Mouse (Mus musculus) adrenal gland, postnatal 14 days (tissue): Measurements from ENCODE around the gene Pcnx. TPM values are rescaled to one million over a fixed set of nuclear protein-coding genes. Genes with fewer than 3 reads are reported as not detected.

Source experiments
- DNase-seq: peaks from one replicate; pipeline ENCODE4 v3.0.0; 2021; ENCODE audit warnings: mixed read lengths
- long read RNA-seq, 2 experiments: library from polyadenylated mRNA; stranded (forward); transcript quantifications; one replicate each; pipeline ENCODE4 v2.0.0; 2021
- total RNA-seq: library from RNA; stranded (reverse); gene quantifications from 2 replicates; pipeline ENCODE4 v1.2.3, GENCODE M21; 2021

Gene Pcnx
- 57.7 and 60.7 TPM in 2 replicates for total RNA-seq
- long read RNA-seq, experiment 1, partial matches to known transcripts = 5 of 6 reads
- long read RNA-seq, experiment 1, other reads (novel, unspliced or antisense) = 1 of 6 reads
- long read RNA-seq, experiment 2, partial matches to known transcripts = 5 of 5 reads
- long read RNA-seq, experiment 2, other reads (novel, unspliced or antisense) = 0 of 5 reads

GRCm38 (mm10) chr12:81859351-81860307 is at the start of gene Pcnx:
Pcnx (plus strand) TSS chr12:81860023.
- DNase-seq = peak; percentile 95

GRCm38 (mm10) chr12:81810417-81810816 is 49.4 kb upstream of the Pcnx start:
- DNase-seq = no peak

GRCm38 (mm10) chr12:81814742-81815141 is 45.1 kb upstream of the Pcnx start:
- DNase-seq = no peak

- DNase-seq = peak; percentile 25
Observed at GRCm38 (mm10) chr12:81816330-81817125, 43.3 kb upstream of the Pcnx start.

GRCm38 (mm10) chr12:81817126-81817505 is 42.7 kb upstream of the Pcnx start:
- peak; percentile 64 for DNase-seq

- no peak for DNase-seq
Observed at GRCm38 (mm10) chr12:81820700-81821099, 39.1 kb upstream of the Pcnx start.

- DNase-seq = peak; percentile 28
Observed at GRCm38 (mm10) chr12:81822176-81822575, 37.6 kb upstream of the Pcnx start.

GRCm38 (mm10) chr12:81822778-81823480 is 36.9 kb upstream of the Pcnx start:
- DNase-seq = no peak

GRCm38 (mm10) chr12:81828355-81828754 is 31.5 kb upstream of the Pcnx start:
- no peak for DNase-seq

- no peak for DNase-seq
Observed at GRCm38 (mm10) chr12:81832039-81832738, 27.6 kb upstream of the Pcnx start.

GRCm38 (mm10) chr12:81833094-81833493 is 26.7 kb upstream of the Pcnx start:
- DNase-seq = no peak

GRCm38 (mm10) chr12:81836162-81836561 is 23.7 kb upstream of the Pcnx start:
- peak; percentile 9 for DNase-seq

GRCm38 (mm10) chr12:81837463-81837862 is 22.4 kb upstream of the Pcnx start:
- no peak for DNase-seq

- DNase-seq = no peak
Observed at GRCm38 (mm10) chr12:81839663-81840062, 20.2 kb upstream of the Pcnx start.

GRCm38 (mm10) chr12:81841046-81841445 is 18.8 kb upstream of the Pcnx start:
- peak; percentile 8 for DNase-seq

GRCm38 (mm10) chr12:81843501-81843900 is 16.3 kb upstream of the Pcnx start:
- DNase-seq = peak; percentile 41

GRCm38 (mm10) chr12:81844572-81844971 is 15.3 kb upstream of the Pcnx start:
- DNase-seq = no peak

GRCm38 (mm10) chr12:81844981-81845380 is 14.8 kb upstream of the Pcnx start:
- peak; percentile 63 for DNase-seq

- DNase-seq = no peak
Observed at GRCm38 (mm10) chr12:81849629-81850028, 10.2 kb upstream of the Pcnx start.

GRCm38 (mm10) chr12:81852551-81852950 is 7.3 kb upstream of the Pcnx start:
- no peak for DNase-seq

GRCm38 (mm10) chr12:81852977-81853376 is 6.8 kb upstream of the Pcnx start:
- no peak for DNase-seq
